ENCODE assay signal across 8 mouse cellular contexts in genomic region chr2:35297703-35298332, GRCm38 (mm10). TPM values are rescaled to one million over a fixed set of nuclear protein-coding genes. Genes with fewer than 3 reads are reported as not detected.
DNase-seq lines count a peak whose midpoint lies in the region; ATAC-seq and TF ChIP-seq lines count a peak whose summit lies in the region.

No protein-coding gene starts in this region.

- H3K4me2 ChIP-seq in heart, embryonic 13.5 days = no peak overlapping the region
- no peak overlapping the region for H3K4me2 ChIP-seq in kidney, postnatal 0 days (ENCODE audit: low read length)
- no peak overlapping the region for H3K4me2 ChIP-seq in liver, embryonic 14.5 days (ENCODE audit: low read depth)
- H3K4me2 ChIP-seq in neural tube, embryonic 13.5 days = no peak overlapping the region
- no peak overlapping the region for H3K4me2 ChIP-seq in stomach, postnatal 0 days (replicated peaks; ENCODE audit: low read depth)

- ATAC-seq in CD4-positive, CD25-positive, alpha-beta regulatory T cell, adult 4 months = peak; percentile 81
- 0 out of 2 replicates have a peak, but pooled peaks have one; percentile 43 for ATAC-seq in heart, embryonic 13.5 days (ENCODE audit: extremely low read depth, insufficient number of reproducible peaks, low FRiP score, low TSS enrichment)
- ATAC-seq in kidney, postnatal 0 days (replicated peaks; ENCODE audit: low FRiP score, low read depth) = peak; percentile 65; the same call in 1 of the 2 replicates
- ATAC-seq in liver, embryonic 14.5 days (ENCODE audit: insufficient read depth) = peak; percentile 63; the same call in 1 of the 2 replicates
- ATAC-seq in neural tube, embryonic 13.5 days (ENCODE audit: low read depth) = peak; percentile 83
- ATAC-seq in stomach, postnatal 0 days (ENCODE audit: low FRiP score, low TSS enrichment) = peak; percentile 34

- no peak for TF ChIP-seq POLR2A in bone marrow macrophage, adult 2 months (IDR thresholded peaks at IDR 0.05; ENCODE audit: borderline replicate concordance, low read depth, low read length)
- no peak for TF ChIP-seq POLR2A in embryonic fibroblast, embryonic 13.5 days (IDR thresholded peaks at IDR 0.05; ENCODE audit: low read depth, low read length)

- no peaks in the 10 kb centered on the region for H3K9me3 ChIP-seq in heart, embryonic 13.5 days
- H3K9me3 ChIP-seq in kidney, postnatal 0 days (replicated peaks; ENCODE audit: low read length) = no peaks in the 10 kb centered on the region
- H3K9me3 ChIP-seq in liver, embryonic 14.5 days (ENCODE audit: control insufficient read depth, low read length) = no peaks in the 10 kb centered on the region
- no peaks in the 10 kb centered on the region for H3K9me3 ChIP-seq in neural tube, embryonic 13.5 days
- no peaks in the 10 kb centered on the region for H3K9me3 ChIP-seq in stomach, postnatal 0 days (ENCODE audit: control insufficient read depth, low read length)

- no peak overlapping the region for H3K9ac ChIP-seq in heart, embryonic 13.5 days
- H3K9ac ChIP-seq in kidney, postnatal 0 days (ENCODE audit: low read depth, low read length) = no peak overlapping the region
- H3K9ac ChIP-seq in liver, embryonic 14.5 days (replicated peaks) = no peak overlapping the region
- H3K9ac ChIP-seq in neural tube, embryonic 13.5 days = no peak overlapping the region
- H3K9ac ChIP-seq in stomach, postnatal 0 days (ENCODE audit: low read length) = no peak overlapping the region

- no peak overlapping the region for H3K4me3 ChIP-seq in bone marrow macrophage, adult 2 months (ENCODE audit: insufficient read depth, low read length)
- H3K4me3 ChIP-seq in embryonic fibroblast, embryonic 13.5 days (ENCODE audit: insufficient read depth, low read length) = no peak overlapping the region
- no peak overlapping the region for H3K4me3 ChIP-seq in heart, embryonic 13.5 days
- no peak overlapping the region for H3K4me3 ChIP-seq in kidney, postnatal 0 days (replicated peaks; ENCODE audit: low read depth, low read length)
- no peak overlapping the region for H3K4me3 ChIP-seq in liver, embryonic 14.5 days (ENCODE audit: insufficient read depth in 1 of 2, low read depth in 2 of 2, low read length in 2 of 2)
- no peak overlapping the region for H3K4me3 ChIP-seq in neural tube, embryonic 13.5 days
- no peak overlapping the region for H3K4me3 ChIP-seq in stomach, postnatal 0 days (ENCODE audit: low read depth, low read length)

- peaks cover 88% of the 10 kb centered on the region for H3K36me3 ChIP-seq in heart, embryonic 13.5 days
- H3K36me3 ChIP-seq in kidney, postnatal 0 days (ENCODE audit: insufficient read depth, low read length) = 0 out of 2 replicates have a peak, but pooled peaks cover 7% of the 10 kb centered on the region
- no peaks in the 10 kb centered on the region for H3K36me3 ChIP-seq in liver, embryonic 14.5 days (replicated peaks; ENCODE audit: control insufficient read depth, insufficient read depth, low read depth)
- H3K36me3 ChIP-seq in neural tube, embryonic 13.5 days = no peaks in the 10 kb centered on the region
- peaks cover 9% of the 10 kb centered on the region for H3K36me3 ChIP-seq in stomach, postnatal 0 days (ENCODE audit: control insufficient read depth, insufficient read depth, low read length)

- TF ChIP-seq CTCF in bone marrow macrophage, adult 2 months (IDR thresholded peaks at IDR 0.05; ENCODE audit: low read depth, low read length) = peak; percentile 96
- peak; percentile 98 for TF ChIP-seq CTCF in embryonic fibroblast, embryonic 13.5 days (IDR thresholded peaks at IDR 0.05; ENCODE audit: borderline replicate concordance, insufficient read depth, low read length)
- TF ChIP-seq CTCF in kidney, postnatal 0 days (IDR thresholded peaks at IDR 0.05; ENCODE audit: low read depth) = peak; percentile 100
- TF ChIP-seq CTCF in liver, embryonic 14.5 days (IDR thresholded peaks at IDR 0.05; ENCODE audit: low read depth) = peak; percentile 100
- peak; percentile 100 for TF ChIP-seq CTCF in stomach, postnatal 0 days (IDR thresholded peaks at IDR 0.05; ENCODE audit: low read depth)

- peak; percentile 93 for DNase-seq in kidney, postnatal 0 days (ENCODE audit: low spot score)
- peak; percentile 59 to 67 (median 62) for DNase-seq in liver, embryonic 14.5 days (ENCODE audit: low read depth in 3 of 3, low spot score in 3 of 3)
- DNase-seq in stomach, postnatal 0 days (ENCODE audit: low spot score) = peak; percentile 79

- no peak for TF ChIP-seq EP300 in liver, embryonic 14.5 days (IDR thresholded peaks at IDR 0.05; ENCODE audit: low read depth)
- no peak for TF ChIP-seq EP300 in stomach, postnatal 0 days (optimal IDR thresholded peaks at IDR 0.05)

- 20% methylated on average over 15 of the region's 15 CpGs for WGBS in heart, embryonic 13.5 days
- 21% methylated on average over 15 of the region's 15 CpGs for WGBS in kidney, postnatal 0 days
- 22% methylated on average over 15 of the region's 15 CpGs for WGBS in liver, embryonic 14.5 days (ENCODE audit: insufficient replicate concordance)
- WGBS in neural tube, embryonic 13.5 days = 31% methylated on average over 15 of the region's 15 CpGs
- 25% methylated on average over 15 of the region's 15 CpGs for WGBS in stomach, postnatal 0 days

- H3K4me1 ChIP-seq in bone marrow macrophage, adult 2 months (ENCODE audit: control insufficient read depth, insufficient read depth, low read length) = no peaks in the 10 kb centered on the region
- H3K4me1 ChIP-seq in embryonic fibroblast, embryonic 13.5 days (ENCODE audit: control insufficient read depth, insufficient read depth, low read length) = no peaks in the 10 kb centered on the region
- H3K4me1 ChIP-seq in heart, embryonic 13.5 days = peaks cover 10% of the 10 kb centered on the region
- 0 out of 2 replicates have a peak, but pooled peaks cover 6% of the 10 kb centered on the region for H3K4me1 ChIP-seq in kidney, postnatal 0 days (replicated peaks; ENCODE audit: insufficient read depth, low read length)
- H3K4me1 ChIP-seq in liver, embryonic 14.5 days (replicated peaks; ENCODE audit: control insufficient read depth in 2 of 2, insufficient read depth in 2 of 2, low read length in 1 of 2) = peaks cover 5 to 10% of the 10 kb centered on the region in 2 experiments; a peak in 3 of 4 replicates
- no peaks in the 10 kb centered on the region for H3K4me1 ChIP-seq in neural tube, embryonic 13.5 days (replicated peaks)
- H3K4me1 ChIP-seq in stomach, postnatal 0 days (replicated peaks; ENCODE audit: control insufficient read depth, insufficient read depth) = no peaks in the 10 kb centered on the region

- no peaks in the 10 kb centered on the region; the same call in 1 of the 2 replicates for H3K27me3 ChIP-seq in heart, embryonic 13.5 days (replicated peaks)
- H3K27me3 ChIP-seq in kidney, postnatal 0 days (ENCODE audit: insufficient read depth, low read length) = no peaks in the 10 kb centered on the region
- no peaks in the 10 kb centered on the region for H3K27me3 ChIP-seq in liver, embryonic 14.5 days (ENCODE audit: control insufficient read depth, insufficient read depth, low read length)
- no peaks in the 10 kb centered on the region for H3K27me3 ChIP-seq in neural tube, embryonic 13.5 days
- H3K27me3 ChIP-seq in stomach, postnatal 0 days (ENCODE audit: control insufficient read depth, insufficient read depth, low read length) = no peaks in the 10 kb centered on the region

- no peak overlapping the region for H3K27ac ChIP-seq in bone marrow macrophage, adult 2 months (ENCODE audit: insufficient read depth, low read depth, low read length)
- no peak overlapping the region for H3K27ac ChIP-seq in embryonic fibroblast, embryonic 13.5 days (ENCODE audit: insufficient read depth, low read length)
- no peak overlapping the region for H3K27ac ChIP-seq in heart, embryonic 13.5 days (replicated peaks)
- no peak overlapping the region for H3K27ac ChIP-seq in kidney, postnatal 0 days
- H3K27ac ChIP-seq in liver, embryonic 14.5 days = no peak overlapping the region
- H3K27ac ChIP-seq in neural tube, embryonic 13.5 days (replicated peaks) = no peak overlapping the region
- no peak overlapping the region for H3K27ac ChIP-seq in stomach, postnatal 0 days (replicated peaks)

RNA-seq across cellular contexts. Expression of gene Stom, which starts 39.0 kb away (rescaled TPM):
- polyA plus RNA-seq in CD4-positive, CD25-positive, alpha-beta regulatory T cell, adult 4 months (2017; shearing (Covaris generic)) = 1 to 10 TPM; 2.6 to 3.6 TPM
- 350 and 351 TPM in 2 replicates for polyA plus RNA-seq in bone marrow macrophage, adult 2 months (2012; ENCODE audit: insufficient read depth, insufficient read length, missing spikeins)
- 36.2 and 45.4 TPM in 2 replicates for polyA plus RNA-seq in embryonic fibroblast, embryonic 13.5 days (2011; ENCODE audit: insufficient read length, low read depth, missing spikeins)
- 40.3 and 43.0 TPM in 2 replicates for polyA plus RNA-seq in heart, embryonic 13.5 days (2015; fragmentation: Nextera tagmentation; extraction: Ambion mirVana)
- polyA plus RNA-seq in kidney, postnatal 0 days (2015; fragmentation: Nextera tagmentation; extraction: Ambion mirVana) = 29.7 and 31.4 TPM in 2 replicates
- polyA plus RNA-seq in liver, embryonic 14.5 days (2012; rRNA removed) = 68.4 and 77.0 TPM in 2 replicates
- 149 and 166 TPM in 2 replicates for polyA plus RNA-seq in liver, embryonic 14.5 days (2014; fragmentation: Nextera tagmentation; extraction: Ambion mirVana)
- 13.3 and 16.5 TPM in 2 replicates for polyA plus RNA-seq in neural tube, embryonic 13.5 days (2015; fragmentation: Nextera tagmentation; extraction: Ambion mirVana)
- 53.5 and 56.9 TPM in 2 replicates for polyA plus RNA-seq in stomach, postnatal 0 days (2015; fragmentation: Nextera tagmentation; extraction: Ambion mirVana)

RNA-seq across cellular contexts. Expression of gene Gsn, which starts 41.6 kb away (rescaled TPM):
- 10 to 100 TPM; 27.3 to 33.1 TPM for polyA plus RNA-seq in CD4-positive, CD25-positive, alpha-beta regulatory T cell, adult 4 months (2017; shearing (Covaris generic))
- polyA plus RNA-seq in bone marrow macrophage, adult 2 months (2012; ENCODE audit: insufficient read depth, insufficient read length, missing spikeins) = 330 and 333 TPM in 2 replicates
- polyA plus RNA-seq in embryonic fibroblast, embryonic 13.5 days (2011; ENCODE audit: insufficient read length, low read depth, missing spikeins) = 451 and 719 TPM in 2 replicates
- 205 and 215 TPM in 2 replicates for polyA plus RNA-seq in heart, embryonic 13.5 days (2015; fragmentation: Nextera tagmentation; extraction: Ambion mirVana)
- polyA plus RNA-seq in kidney, postnatal 0 days (2015; fragmentation: Nextera tagmentation; extraction: Ambion mirVana) = 158 and 159 TPM in 2 replicates
- 71.0 and 81.0 TPM in 2 replicates for polyA plus RNA-seq in liver, embryonic 14.5 days (2012; rRNA removed)
- 83.0 and 115 TPM in 2 replicates for polyA plus RNA-seq in liver, embryonic 14.5 days (2014; fragmentation: Nextera tagmentation; extraction: Ambion mirVana)
- 38.4 and 40.4 TPM in 2 replicates for polyA plus RNA-seq in neural tube, embryonic 13.5 days (2015; fragmentation: Nextera tagmentation; extraction: Ambion mirVana)
- 398 and 433 TPM in 2 replicates for polyA plus RNA-seq in stomach, postnatal 0 days (2015; fragmentation: Nextera tagmentation; extraction: Ambion mirVana)
